Mouse (Mus musculus) forebrain, postnatal 0 days (tissue): ENCODE data around the gene Ccdc42. TPM values are rescaled to one million over a fixed set of nuclear protein-coding genes. Genes with fewer than 3 reads are reported as not detected.

ENCODE experiments used
- ATAC-seq: fragments of 200-750 bp; cut with Nextera tagmentation; 2 replicates; pipeline ENCODE4 v1.8.0; 2017; ENCODE audit warnings: mild to moderate bottlenecking, moderate library complexity
- DNase-seq: peaks from one replicate; pipeline ENCODE4 v3.0.0-alpha.2; 2015
- H3K27ac ChIP-seq: fragments of 300-500 bp; sonication (generic); 2 replicates; pipeline ENCODE4 v1.5.1; 2014; ENCODE audit warnings: low read depth, mild to moderate bottlenecking, antibody characterized with exemption, low read length, moderate library complexity, mixed read lengths
- H3K27me3 ChIP-seq: fragments of 300-500 bp; sonication (generic); 2 replicates; pipeline ENCODE4 v1.6.1; 2014; ENCODE audit warnings: mild to moderate bottlenecking, low read length, mixed read lengths; ENCODE audit not compliant: insufficient read depth
- H3K36me3 ChIP-seq: fragments of 300-500 bp; sonication (generic); 2 replicates; pipeline ENCODE4 v1.6.1; 2014; ENCODE audit warnings: mild to moderate bottlenecking, moderate library complexity; ENCODE audit not compliant: insufficient read depth
- H3K4me1 ChIP-seq: fragments of 300-500 bp; sonication (generic); 2 replicates; pipeline ENCODE4 v1.6.1; 2014; ENCODE audit warnings: antibody characterized with exemption; ENCODE audit not compliant: insufficient read depth
- H3K4me2 ChIP-seq: fragments of 300-500 bp; sonication (generic); 2 replicates; pipeline ENCODE4 v1.6.1; 2014; ENCODE audit warnings: low read depth, mild to moderate bottlenecking, moderate library complexity
- H3K4me3 ChIP-seq: fragments of 300-500 bp; sonication (generic); 2 replicates; pipeline ENCODE4 v1.5.1; 2014; ENCODE audit warnings: low read depth, low read length, mixed read lengths
- H3K9ac ChIP-seq: fragments of 300-500 bp; sonication (generic); 2 replicates; pipeline ENCODE4 v1.6.1; 2014; ENCODE audit warnings: mild to moderate bottlenecking
- H3K9me3 ChIP-seq: fragments of 300-500 bp; sonication (generic); 2 replicates; pipeline ENCODE4 v1.6.1; 2016; ENCODE audit warnings: low read length
- CTCF ChIP-seq: sonication (generic); IDR thresholded peaks from 2 replicates; pipeline ENCODE4 v1.5.1; 2016; ENCODE audit warnings: antibody characterized with exemption, control low read depth, low read depth
- WGBS: fragments of 180-500 bp; shearing (Covaris S2); extraction: QIAGEN DNeasy Blood & Tissue Kit; methylation state at CpG from one replicate; pipeline ENCODE4 v1.1.7; 2014; 5-methylcytosine and 5-hydroxymethylcytosine counted together
- polyA plus RNA-seq: library from polyadenylated mRNA; unstranded; fragments of >200 nt; fragmentation: Nextera tagmentation; extraction: Ambion mirVana; gene quantifications from 2 replicates; pipeline ENCODE4 v1.2.1, GENCODE M21; 2015
- total RNA-seq: library from RNA; depleted of rRNA; stranded (reverse); fragments of >200 nt; gene quantifications from 2 replicates; pipeline ENCODE4 v1.2.3, GENCODE M21; 2014

Gene Ccdc42
- total and polyA plus RNA-seq, 2 experiments from 2014 or later, result 0.85 to 1.3 TPM

DNA sequence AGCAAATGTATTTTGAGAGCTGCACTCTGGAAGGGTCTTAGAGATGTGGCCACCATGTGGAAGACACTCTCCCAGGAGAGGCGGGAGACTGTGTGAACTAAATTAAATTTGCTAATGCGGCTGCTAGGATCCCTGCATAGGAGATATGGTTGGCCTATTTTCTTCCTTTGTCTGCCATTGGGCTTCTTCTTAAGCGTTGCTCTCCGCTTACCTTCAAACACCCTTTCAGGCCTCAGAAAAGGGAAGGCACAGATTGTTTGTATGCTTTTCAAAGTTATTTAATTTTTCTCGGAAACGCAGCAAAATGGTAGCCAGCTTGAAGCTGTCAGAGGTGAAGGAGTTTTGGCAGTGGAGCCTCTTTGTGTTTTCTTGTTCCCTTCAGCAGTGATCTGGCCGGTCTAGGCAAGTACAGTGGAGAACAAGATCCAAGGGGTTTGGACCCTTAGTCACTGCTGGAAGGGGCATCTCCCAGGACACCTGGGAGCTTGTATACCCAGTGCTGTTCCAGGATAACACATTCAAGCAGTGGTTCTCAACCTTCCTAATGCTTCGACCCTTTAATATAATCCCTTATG lies 2.8 kb upstream of the Ccdc42 start:
- H3K4me2 ChIP-seq, result no peak overlapping the region
- peak overlapping the region; percentile 83 for H3K27ac ChIP-seq
- WGBS, result 47% methylated on average over 8 of the region's 8 CpGs
- no peak for TF ChIP-seq CTCF
- H3K36me3 ChIP-seq, result no peaks in the 10 kb centered on the region
- DNase-seq (peak; percentile 60), ATAC-seq (no peak; the same call in 1 of the 2 replicates)
- H3K27me3 ChIP-seq, result no peaks in the 10 kb centered on the region
- H3K4me1 ChIP-seq, result peaks cover 15% of the 10 kb centered on the region; the same call in 1 of the 2 replicates
- no peaks in the 10 kb centered on the region for H3K9me3 ChIP-seq
- no peak overlapping the region for H3K9ac ChIP-seq
- H3K4me3 ChIP-seq, result no peak overlapping the region

DNA sequence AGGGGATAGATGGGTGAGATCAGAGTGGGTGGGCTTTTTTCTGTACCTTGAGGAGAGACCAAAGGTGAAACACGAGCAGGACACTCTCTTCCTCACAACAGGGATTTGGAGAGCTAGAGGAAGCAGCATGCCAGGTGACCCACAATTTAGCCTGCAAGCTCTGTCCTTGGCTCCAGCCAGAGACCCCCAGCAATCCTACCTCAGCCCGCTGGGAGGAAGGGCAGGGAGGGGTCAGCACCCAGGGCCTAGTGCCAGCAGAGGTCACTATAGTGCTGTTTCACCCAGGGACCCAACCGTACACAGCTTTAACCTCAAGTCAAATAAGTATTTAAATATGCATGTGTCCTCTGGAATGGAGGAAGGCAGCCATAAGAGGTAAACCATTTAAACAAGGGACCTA lies 931 bp upstream of the Ccdc42 start:
- ATAC-seq, result no peak
- 24% methylated on average over 3 of the region's 3 CpGs for WGBS
- Histone ChIP-seq H3K27me3 (no peaks in the 10 kb centered on the region), H3K4me1 (peaks cover 10% of the 10 kb centered on the region; the same call in 1 of the 2 replicates), H3K4me2 (no peak overlapping the region), H3K4me3 (no peak overlapping the region), H3K9ac (no peak overlapping the region), H3K9me3 (no peaks in the 10 kb centered on the region), H3K36me3 (no peaks in the 10 kb centered on the region), H3K27ac (no peak overlapping the region)
- TF ChIP-seq CTCF, result peak; percentile 44
- DNase-seq, result no peak

DNA sequence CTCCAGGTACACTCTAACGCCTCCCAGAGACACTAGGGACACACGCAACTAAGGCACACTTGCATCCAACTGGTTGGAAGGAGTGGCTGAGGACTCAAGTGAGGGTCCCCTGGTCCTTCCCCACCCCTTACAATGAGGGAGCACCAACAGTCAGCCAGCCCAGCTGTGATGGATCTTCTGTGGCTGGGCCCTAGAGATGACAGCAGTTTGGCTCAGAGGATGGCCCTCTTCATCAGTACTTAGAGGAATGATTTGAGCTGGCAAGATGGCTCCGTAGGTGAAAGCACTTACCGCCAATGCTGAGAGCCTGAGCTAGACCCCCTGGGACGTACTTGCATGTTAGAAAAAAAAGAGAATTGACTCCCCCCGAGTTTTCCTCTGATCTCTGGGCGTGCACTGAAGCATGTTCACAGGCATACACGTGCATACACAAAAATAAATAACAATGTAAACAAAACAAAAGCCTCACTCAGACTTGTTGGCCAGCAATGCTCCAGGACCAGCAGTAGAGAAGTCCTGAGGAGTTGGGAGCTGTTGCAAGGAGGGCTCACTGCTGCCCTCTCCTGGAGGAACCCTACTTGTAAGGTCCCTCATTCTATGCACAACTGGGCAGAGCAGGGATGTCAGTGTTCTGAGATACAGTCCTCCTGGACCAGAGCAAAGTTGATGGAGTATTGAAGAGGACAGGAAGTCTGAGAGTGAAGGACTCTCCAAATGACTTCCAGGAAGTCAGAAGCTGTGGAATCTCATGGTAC lies 2.4 kb downstream of the Ccdc42 start:
- no peaks in the 10 kb centered on the region for H3K27me3 ChIP-seq
- H3K27ac ChIP-seq, result no peak overlapping the region
- no peaks in the 10 kb centered on the region for H3K9me3 ChIP-seq
- no peak for ATAC-seq
- TF ChIP-seq CTCF, result peak; percentile 75
- peak; percentile 50 for DNase-seq
- no peak overlapping the region for H3K9ac ChIP-seq
- H3K4me2 ChIP-seq, result no peak overlapping the region
- peaks cover under 1% of the 10 kb centered on the region; the same call in 1 of the 2 replicates for H3K4me1 ChIP-seq
- H3K36me3 ChIP-seq, result no peaks in the 10 kb centered on the region
- WGBS, result 68% methylated on average over 8 of the region's 8 CpGs
- no peak overlapping the region for H3K4me3 ChIP-seq

DNA sequence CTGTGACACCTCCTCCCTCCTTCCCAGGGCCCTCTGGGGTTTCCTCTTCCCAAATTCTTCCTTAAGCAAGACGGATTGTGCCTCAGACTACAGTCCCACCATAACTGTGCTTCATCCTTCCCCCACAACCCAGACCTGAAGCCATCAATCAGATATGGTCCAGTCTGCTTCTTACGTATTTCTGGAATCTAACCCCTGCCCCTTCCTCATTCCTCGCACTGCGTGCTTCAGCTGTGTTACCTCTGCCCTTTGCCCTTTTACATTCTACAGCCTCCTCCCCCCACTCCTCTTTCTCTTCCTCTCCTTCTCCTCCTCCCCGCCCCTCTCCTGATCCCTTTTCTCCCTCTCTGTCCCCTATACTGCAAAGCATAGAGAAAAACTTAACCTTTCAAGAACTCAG lies 4.9 kb downstream of the Ccdc42 start:
- ATAC-seq (no peak), DNase-seq (no peak)
- 43% methylated on average over 5 of the region's 5 CpGs for WGBS
- no peaks in the 10 kb centered on the region for H3K36me3 ChIP-seq
- no peak overlapping the region for H3K4me3 ChIP-seq
- H3K9me3 ChIP-seq, result no peaks in the 10 kb centered on the region
- H3K4me2 ChIP-seq, result no peak overlapping the region
- no peak overlapping the region for H3K27ac ChIP-seq
- H3K9ac ChIP-seq, result no peak overlapping the region
- no peak for TF ChIP-seq CTCF
- no peaks in the 10 kb centered on the region for H3K27me3 ChIP-seq
- H3K4me1 ChIP-seq, result no peaks in the 10 kb centered on the region

DNA sequence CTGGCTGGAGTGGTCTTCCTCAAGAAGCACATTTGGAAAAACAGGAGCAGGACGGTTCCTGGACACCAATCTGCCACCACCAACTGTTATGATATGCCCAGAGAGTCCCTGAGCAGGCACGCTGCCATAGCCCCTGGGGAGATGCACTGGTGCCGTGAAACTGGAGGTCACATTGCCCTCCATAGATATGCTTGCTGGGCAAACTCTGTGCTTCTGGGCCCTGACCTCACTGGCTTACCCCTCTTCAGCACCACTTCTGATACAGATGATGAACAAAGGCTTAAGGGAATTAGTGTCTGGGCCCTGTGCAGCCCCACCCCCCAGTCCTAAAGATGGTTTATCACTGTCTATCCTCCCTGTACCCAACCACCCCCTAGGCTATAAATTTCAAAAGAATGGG lies 6.4 kb downstream of the Ccdc42 start:
- Histone ChIP-seq H3K4me2 (no peak overlapping the region), H3K27me3 (no peaks in the 10 kb centered on the region), H3K27ac (no peak overlapping the region), H3K4me3 (no peak overlapping the region), H3K9ac (no peak overlapping the region), H3K4me1 (no peaks in the 10 kb centered on the region), H3K36me3 (no peaks in the 10 kb centered on the region), H3K9me3 (no peaks in the 10 kb centered on the region)
- no peak for TF ChIP-seq CTCF
- DNase-seq, result no peak
- no peak for ATAC-seq
- WGBS, result 77% methylated on average over 3 of the region's 3 CpGs

DNA sequence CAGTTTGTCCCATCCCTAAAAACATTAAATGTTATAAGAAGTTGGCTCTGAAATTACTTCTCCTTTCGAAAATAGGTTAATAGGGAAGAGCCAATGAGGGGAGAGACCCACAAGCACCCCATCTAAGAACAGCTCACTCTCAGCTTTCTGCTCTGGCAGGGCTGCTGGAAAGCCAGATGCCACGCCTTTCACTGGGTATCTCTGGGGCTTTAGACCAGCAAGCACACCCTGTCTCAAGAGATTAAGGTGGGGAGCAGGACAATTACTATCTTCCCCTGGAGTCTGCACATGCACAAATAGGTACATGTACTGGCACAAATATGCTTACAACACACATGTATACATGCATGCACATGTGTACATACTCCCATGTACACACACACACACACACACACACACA lies 11.1 kb downstream of the Ccdc42 start:
- no peak for DNase-seq
- TF ChIP-seq CTCF, result no peak
- Histone ChIP-seq H3K4me3 (no peak overlapping the region), H3K36me3 (no peaks in the 10 kb centered on the region), H3K9ac (no peak overlapping the region), H3K9me3 (no peaks in the 10 kb centered on the region), H3K27me3 (no peaks in the 10 kb centered on the region), H3K4me2 (no peak overlapping the region), H3K27ac (no peak overlapping the region), H3K4me1 (no peaks in the 10 kb centered on the region)
- WGBS, result 94% methylated on average over 2 of the region's 2 CpGs
- ATAC-seq, result no peak

DNA sequence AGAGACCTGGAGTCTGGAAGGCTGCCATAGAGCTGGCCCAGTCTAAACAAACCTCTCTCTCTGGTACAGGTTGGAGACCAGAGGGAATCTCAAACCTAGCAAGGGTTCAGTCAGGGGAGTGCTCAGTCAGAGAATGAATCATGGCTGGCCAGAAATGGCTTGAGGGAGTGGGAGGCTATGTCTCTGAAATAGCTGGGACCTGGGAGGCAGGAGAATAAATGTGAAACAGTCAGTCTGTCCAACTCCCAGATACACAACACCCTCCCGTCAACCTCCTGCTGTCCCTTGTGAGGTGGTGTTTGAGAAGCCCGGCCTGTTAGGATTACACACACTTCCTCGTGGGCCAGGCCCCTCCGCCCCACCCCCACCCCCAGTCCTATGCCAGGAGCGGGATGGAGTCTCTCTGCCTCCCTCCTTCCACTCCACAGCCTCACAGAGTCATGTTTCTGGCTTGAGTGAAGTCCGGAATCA lies 13.8 kb downstream of the Ccdc42 start:
- DNase-seq, result no peak
- no peak overlapping the region for H3K27ac ChIP-seq
- TF ChIP-seq CTCF, result no peak
- H3K9me3 ChIP-seq, result no peaks in the 10 kb centered on the region
- no peak overlapping the region for H3K9ac ChIP-seq
- no peak overlapping the region for H3K4me3 ChIP-seq
- 44% methylated on average over 6 of the region's 6 CpGs for WGBS
- H3K27me3 ChIP-seq, result no peaks in the 10 kb centered on the region
- ATAC-seq, result no peak
- no peak overlapping the region for H3K4me2 ChIP-seq
- H3K4me1 ChIP-seq, result no peaks in the 10 kb centered on the region
- no peaks in the 10 kb centered on the region for H3K36me3 ChIP-seq
